In genomic region chr16:18581623-18582205, GRCm38 (mm10) we compare ENCODE assay signal across 8 mouse cellular contexts. TPM values are rescaled to one million over a fixed set of nuclear protein-coding genes. Genes with fewer than 3 reads are reported as not detected.
DNase-seq lines count a peak whose midpoint lies in the region; ATAC-seq and TF ChIP-seq lines count a peak whose summit lies in the region.

No protein-coding gene starts in this region.

- H3K9me3 ChIP-seq in forebrain, embryonic 15.5 days = no peaks in the 10 kb centered on the region
- H3K9me3 ChIP-seq in limb, embryonic 10.5 days (replicated peaks) = no peaks in the 10 kb centered on the region
- no peaks in the 10 kb centered on the region for H3K9me3 ChIP-seq in neural tube, embryonic 11.5 days (ENCODE audit: control insufficient read depth, low read length)

- TF ChIP-seq CTCF in cerebellum, adult 2 months (IDR thresholded peaks at IDR 0.05; ENCODE audit: borderline replicate concordance, insufficient read depth, low read depth, low read length) = no peak

- no peak for DNase-seq in cerebellum, adult 2 months
- no peak for DNase-seq in cerebellum, adult 11 months
- DNase-seq in ES-CJ7 (ENCODE audit: low read depth, low spot score) = peak; percentile 29
- DNase-seq in limb, embryonic 10.5 days (ENCODE audit: low spot score) = peak; percentile 69
- DNase-seq in neural tube, embryonic 11.5 days (ENCODE audit: low spot score) = peak; percentile 49
- DNase-seq in thymus, postnatal 25 days = no peak
- DNase-seq in cerebellum, adult 11-12 months = no peak

- no peak overlapping the region for H3K27ac ChIP-seq in cerebellum, adult 2 months (ENCODE audit: insufficient read depth, low read length)
- no peak overlapping the region for H3K27ac ChIP-seq in forebrain, embryonic 15.5 days (replicated peaks)
- H3K27ac ChIP-seq in limb, embryonic 10.5 days = peak overlapping the region; percentile 68
- no peak overlapping the region for H3K27ac ChIP-seq in neural tube, embryonic 11.5 days (ENCODE audit: low read depth, low read length)

- H3K4me1 ChIP-seq in cerebellum, adult 2 months (ENCODE audit: control insufficient read depth, insufficient read depth, low read length) = no peaks in the 10 kb centered on the region
- H3K4me1 ChIP-seq in forebrain, embryonic 15.5 days = peaks cover 26% of the 10 kb centered on the region
- peaks cover 56% of the 10 kb centered on the region for H3K4me1 ChIP-seq in limb, embryonic 10.5 days
- peaks cover 15% of the 10 kb centered on the region for H3K4me1 ChIP-seq in neural tube, embryonic 11.5 days (ENCODE audit: control insufficient read depth, insufficient read depth, low read length)

- H3K27me3 ChIP-seq in cerebellum, adult 2 months (ENCODE audit: control insufficient read depth, insufficient read depth, low read length) = peaks cover 7% of the 10 kb centered on the region; the same call in 1 of the 2 replicates
- H3K27me3 ChIP-seq in forebrain, embryonic 15.5 days = peaks cover 82% of the 10 kb centered on the region
- H3K27me3 ChIP-seq in limb, embryonic 10.5 days (ENCODE audit: low read depth, poor library complexity, severe bottlenecking) = peaks cover 90% of the 10 kb centered on the region
- peaks cover 78% of the 10 kb centered on the region for H3K27me3 ChIP-seq in neural tube, embryonic 11.5 days (ENCODE audit: control insufficient read depth, insufficient read depth, low read length)

- WGBS in cerebellum, adult 2 months = 1% methylated on average over 64 of the region's 66 CpGs
- under 1% methylated on average over 66 of the region's 66 CpGs for WGBS in forebrain, embryonic 15.5 days
- under 1% methylated on average over 66 of the region's 66 CpGs for WGBS in limb, embryonic 10.5 days
- under 1% methylated on average over 57 of the region's 66 CpGs for WGBS in neural tube, embryonic 11.5 days

- 0 out of 2 replicates have a peak overlapping the region, but pooled peaks have one; percentile 1 for H3K9ac ChIP-seq in forebrain, embryonic 15.5 days (replicated peaks)
- peak overlapping the region; percentile 23; the same call in 1 of the 2 replicates for H3K9ac ChIP-seq in neural tube, embryonic 11.5 days (ENCODE audit: low read length)

- no peak for TF ChIP-seq POLR2A in cerebellum, adult 2 months (IDR thresholded peaks at IDR 0.05; ENCODE audit: borderline replicate concordance, insufficient read depth, low read length)

- peak; percentile 46 for ATAC-seq in forebrain, embryonic 15.5 days (replicated peaks)
- no peak for ATAC-seq in neural tube, embryonic 11.5 days (ENCODE audit: insufficient read depth, low FRiP score, low TSS enrichment)

- no peaks in the 10 kb centered on the region for H3K36me3 ChIP-seq in forebrain, embryonic 15.5 days
- no peaks in the 10 kb centered on the region for H3K36me3 ChIP-seq in limb, embryonic 10.5 days
- no peaks in the 10 kb centered on the region for H3K36me3 ChIP-seq in neural tube, embryonic 11.5 days (ENCODE audit: control insufficient read depth, insufficient read depth, low read length)

- peak overlapping the region; percentile 49 for H3K4me2 ChIP-seq in forebrain, embryonic 15.5 days (replicated peaks)
- H3K4me2 ChIP-seq in neural tube, embryonic 11.5 days (ENCODE audit: low read depth) = peak overlapping the region; percentile 34

- peak overlapping the region; percentile 20 for H3K4me3 ChIP-seq in cerebellum, adult 2 months (replicated peaks; ENCODE audit: insufficient read depth, low read depth, low read length)
- peak overlapping the region; percentile 38 for H3K4me3 ChIP-seq in forebrain, embryonic 15.5 days
- H3K4me3 ChIP-seq in limb, embryonic 10.5 days = peak overlapping the region; percentile 42
- peak overlapping the region; percentile 28 for H3K4me3 ChIP-seq in neural tube, embryonic 11.5 days (ENCODE audit: low read depth, low read length)

RNA-seq across cellular contexts. Expression of gene Tbx1, which starts 8.8 kb away (rescaled TPM):
- 2.4 and 3.0 TPM in 2 replicates for polyA plus RNA-seq in cerebellum, adult 2 months (2012; rRNA removed)
- 0.70 and 0.93 TPM in 2 replicates for polyA plus RNA-seq in forebrain, embryonic 15.5 days (2015; fragmentation: Nextera tagmentation; extraction: Ambion mirVana)
- 1.1 and 1.7 TPM in 2 replicates for polyA plus RNA-seq in limb, embryonic 10.5 days (2016; fragmentation: Nextera tagmentation; extraction: Ambion mirVana)
- 3.8 and 5.3 TPM in 2 replicates for polyA plus RNA-seq in neural tube, embryonic 11.5 days (2014; fragmentation: Nextera tagmentation; extraction: Ambion mirVana)

RNA-seq across cellular contexts. Expression of gene Gp1bb, which starts 40.5 kb away (rescaled TPM):
- polyA plus RNA-seq in cerebellum, adult 2 months (2012; rRNA removed) = 2.1 and 2.5 TPM in 2 replicates
- 9.7 and 10.1 TPM in 2 replicates for polyA plus RNA-seq in forebrain, embryonic 15.5 days (2015; fragmentation: Nextera tagmentation; extraction: Ambion mirVana)
- 1.8 and 2.8 TPM in 2 replicates for polyA plus RNA-seq in limb, embryonic 10.5 days (2016; fragmentation: Nextera tagmentation; extraction: Ambion mirVana)
- polyA plus RNA-seq in neural tube, embryonic 11.5 days (2014; fragmentation: Nextera tagmentation; extraction: Ambion mirVana) = 9.5 and 11.4 TPM in 2 replicates

RNA-seq across cellular contexts. Expression of gene Gm49601, which starts 44.5 kb away (rescaled TPM):
- polyA plus RNA-seq in cerebellum, adult 2 months (2012; rRNA removed) = 69.4 and 69.6 TPM in 2 replicates
- polyA plus RNA-seq in forebrain, embryonic 15.5 days (2015; fragmentation: Nextera tagmentation; extraction: Ambion mirVana) = 20.5 and 22.0 TPM in 2 replicates
- 2.3 and 4.7 TPM in 2 replicates for polyA plus RNA-seq in limb, embryonic 10.5 days (2016; fragmentation: Nextera tagmentation; extraction: Ambion mirVana)
- 3.6 and 3.8 TPM in 2 replicates for polyA plus RNA-seq in neural tube, embryonic 11.5 days (2014; fragmentation: Nextera tagmentation; extraction: Ambion mirVana)

RNA-seq across cellular contexts. Expression of gene Sept5, which starts 48.0 kb away (rescaled TPM):
- 328 and 334 TPM in 2 replicates for polyA plus RNA-seq in cerebellum, adult 2 months (2012; rRNA removed)
- 194 and 203 TPM in 2 replicates for polyA plus RNA-seq in forebrain, embryonic 15.5 days (2015; fragmentation: Nextera tagmentation; extraction: Ambion mirVana)
- 19.4 and 29.1 TPM in 2 replicates for polyA plus RNA-seq in limb, embryonic 10.5 days (2016; fragmentation: Nextera tagmentation; extraction: Ambion mirVana)
- 68.6 and 79.8 TPM in 2 replicates for polyA plus RNA-seq in neural tube, embryonic 11.5 days (2014; fragmentation: Nextera tagmentation; extraction: Ambion mirVana)

Comparison
In these comparisons a context has a peak if more than half of its experiments do, and no peak if none do; other contexts are left out.
1. DNase-seq: peak in ES-CJ7 (single experiment), limb, embryonic 10.5 days (single experiment) and neural tube, embryonic 11.5 days (single experiment); none in cerebellum, adult 2 months (0 of 2), cerebellum, adult 11 months (single experiment), thymus, postnatal 25 days (single experiment) and cerebellum, adult 11-12 months (single experiment).
2. Peak in every context shown above with its lines, with median percentiles within 50 percentile points of each other: H3K4me3 ChIP-seq.